13 mouse cellular contexts compared by ENCODE assay signal in genomic region chr15:6448892-6449291, GRCm38 (mm10). TPM values are rescaled to one million over a fixed set of nuclear protein-coding genes. Genes with fewer than 3 reads are reported as not detected.
DNase-seq lines count a peak whose midpoint lies in the region; ATAC-seq and TF ChIP-seq lines count a peak whose summit lies in the region.
"Had no signal": no experiment of that assay in that cellular context is flagged by ENCODE, and none has a peak within 500 bp of the region (broad histone marks: within the 10 kb centered on the region; RNA-seq: fewer than 3 reads in every experiment).

No protein-coding gene starts in this region.

- no peak overlapping the region for H3K9ac ChIP-seq in hindbrain, postnatal 0 days (replicated peaks; ENCODE audit: low read length)
- H3K9ac ChIP-seq in hindbrain, embryonic 11.5 days (ENCODE audit: low read depth, low read length): no peak overlapping the region
- H3K9ac ChIP-seq in midbrain, embryonic 13.5 days (replicated peaks): no peak overlapping the region
- H3K9ac ChIP-seq: embryonic facial prominence, embryonic 15.5 days; limb, embryonic 15.5 days had no signal

- peak overlapping the region; percentile 21; the same call in 1 of the 2 replicates for H3K4me2 ChIP-seq in hindbrain, postnatal 0 days (ENCODE audit: low read depth, low read length)
- H3K4me2 ChIP-seq in hindbrain, embryonic 11.5 days (replicated peaks; ENCODE audit: low read depth, low read length): no peak overlapping the region
- H3K4me2 ChIP-seq in midbrain, embryonic 13.5 days (replicated peaks): peak overlapping the region; percentile 22
- H3K4me2 ChIP-seq: embryonic facial prominence, embryonic 15.5 days; limb, embryonic 15.5 days had no signal

- no peaks in the 10 kb centered on the region for H3K36me3 ChIP-seq in hindbrain, postnatal 0 days (ENCODE audit: insufficient read depth, low read length)
- H3K36me3 ChIP-seq in hindbrain, embryonic 11.5 days (ENCODE audit: control insufficient read depth, insufficient read depth, low read length): no peaks in the 10 kb centered on the region
- H3K36me3 ChIP-seq in midbrain, embryonic 13.5 days: no peaks in the 10 kb centered on the region
- H3K36me3 ChIP-seq: embryonic facial prominence, embryonic 15.5 days; limb, embryonic 15.5 days had no signal

- no peak overlapping the region for H3K4me3 ChIP-seq in hindbrain, postnatal 0 days (ENCODE audit: low read length)
- no peak overlapping the region for H3K4me3 ChIP-seq in hindbrain, embryonic 11.5 days (ENCODE audit: low read depth, low read length)
- no peak overlapping the region for H3K4me3 ChIP-seq in midbrain, embryonic 13.5 days (replicated peaks)
- H3K4me3 ChIP-seq: embryonic facial prominence, embryonic 15.5 days; limb, embryonic 15.5 days had no signal

- no peak for TF ChIP-seq CTCF in hindbrain, postnatal 0 days (IDR thresholded peaks at IDR 0.05; ENCODE audit: low read depth)

- no peak overlapping the region for H3K27ac ChIP-seq in hindbrain, postnatal 0 days
- no peak overlapping the region for H3K27ac ChIP-seq in hindbrain, embryonic 11.5 days (ENCODE audit: low read depth, low read length)
- no peak overlapping the region for H3K27ac ChIP-seq in midbrain, embryonic 13.5 days
- H3K27ac ChIP-seq: embryonic facial prominence, embryonic 15.5 days; limb, embryonic 15.5 days had no signal

- no peaks in the 10 kb centered on the region for H3K9me3 ChIP-seq in hindbrain, postnatal 0 days (ENCODE audit: low read length)
- H3K9me3 ChIP-seq in hindbrain, embryonic 11.5 days (ENCODE audit: control insufficient read depth, low read length): no peaks in the 10 kb centered on the region
- no peaks in the 10 kb centered on the region for H3K9me3 ChIP-seq in midbrain, embryonic 13.5 days
- H3K9me3 ChIP-seq: embryonic facial prominence, embryonic 15.5 days; limb, embryonic 15.5 days had no signal

- H3K27me3 ChIP-seq in hindbrain, postnatal 0 days (ENCODE audit: insufficient read depth, low read length): no peaks in the 10 kb centered on the region
- H3K27me3 ChIP-seq in hindbrain, embryonic 11.5 days (ENCODE audit: control insufficient read depth, insufficient read depth, low read length): no peaks in the 10 kb centered on the region
- no peaks in the 10 kb centered on the region for H3K27me3 ChIP-seq in midbrain, embryonic 13.5 days
- H3K27me3 ChIP-seq: embryonic facial prominence, embryonic 15.5 days; limb, embryonic 15.5 days had no signal

- WGBS in hindbrain, postnatal 0 days: 25% methylated on average over 9 of the region's 9 CpGs
- WGBS in hindbrain, embryonic 11.5 days: 41% methylated on average over 9 of the region's 9 CpGs
- 31% methylated on average over 9 of the region's 9 CpGs for WGBS in midbrain, embryonic 13.5 days

- peaks cover 3% of the 10 kb centered on the region; the same call in 1 of the 2 replicates for H3K4me1 ChIP-seq in hindbrain, postnatal 0 days (ENCODE audit: insufficient read depth, low read length)
- no peaks in the 10 kb centered on the region for H3K4me1 ChIP-seq in hindbrain, embryonic 11.5 days (replicated peaks; ENCODE audit: control insufficient read depth, insufficient read depth, low read length)
- H3K4me1 ChIP-seq in midbrain, embryonic 13.5 days (replicated peaks): peaks cover 12% of the 10 kb centered on the region

- no peak for ATAC-seq in hindbrain, postnatal 0 days
- no peak for ATAC-seq in hindbrain, embryonic 11.5 days (ENCODE audit: low FRiP score)
- ATAC-seq in midbrain, embryonic 13.5 days: peak; percentile 92

- DNase-seq in adrenal gland, postnatal 14 days: peak; percentile 37
- DNase-seq in adrenal gland, postnatal 25 days: no peak
- no peak for DNase-seq in hindbrain, postnatal 0 days (ENCODE audit: low spot score)
- no peak for DNase-seq in hindbrain, embryonic 11.5 days (ENCODE audit: low spot score)
- DNase-seq in embryo, embryonic 11 days: peak; percentile 31
- DNase-seq in cerebellum, adult 11-12 months: no peak
- DNase-seq in gastrocnemius, postnatal 10 days: no peak
- DNase-seq: B cell, adult 2 months had no signal

RNA-seq across cellular contexts. Expression of gene C9, which starts 3.8 kb away (rescaled TPM):
- 0.90 and 12.9 TPM in 2 replicates for total RNA-seq in adrenal gland, postnatal 14 days (2021)
- 3.4 TPM in 1 of 2 replicates, not detected in the other for total RNA-seq in adrenal gland, postnatal 25 days (2021)
- total RNA-seq in hindbrain, postnatal 0 days (2014; rRNA removed): not detected in 2 replicates
- not detected in 2 replicates for polyA plus RNA-seq in hindbrain, postnatal 0 days (2015; fragmentation: Nextera tagmentation; extraction: Ambion mirVana)
- polyA plus RNA-seq in hindbrain, embryonic 11.5 days (2014; fragmentation: Nextera tagmentation; extraction: Ambion mirVana): not detected in 2 replicates
- polyA plus RNA-seq in midbrain, embryonic 13.5 days (2015; fragmentation: Nextera tagmentation; extraction: Ambion mirVana): not detected in 2 replicates
- total RNA-seq in gastrocnemius, postnatal 10 days (2021): not detected
- total RNA-seq: gastrocnemius, postnatal 4 days had no signal
- polyA plus RNA-seq: embryonic facial prominence, embryonic 15.5 days; large intestine, adult 2 months; limb, embryonic 15.5 days had no signal

Comparison
In these comparisons a context has a peak if more than half of its experiments do, and no peak if none do; other contexts are left out.
1. DNase-seq: peak in adrenal gland, postnatal 14 days (single experiment) and embryo, embryonic 11 days (single experiment); none in adrenal gland, postnatal 25 days (single experiment), hindbrain, postnatal 0 days (single experiment), hindbrain, embryonic 11.5 days (single experiment), cerebellum, adult 11-12 months (single experiment) and gastrocnemius, postnatal 10 days (single experiment).